Mouse (Mus musculus): ENCODE results near the gene Kcnk4. TPM values are rescaled to one million over a fixed set of nuclear protein-coding genes. Genes with fewer than 3 reads are reported as not detected.
A peak's percentile ranks its signal among the peaks of the same experiment; 100 is the strongest.

Gene Kcnk4
- polyA plus RNA-seq, 1 experiment: not detected

- peak overlapping the region; percentile 84 for H3K4me3 ChIP-seq (ENCODE audit: low read depth, low read length)
- TF ChIP-seq CTCF (IDR thresholded peaks at IDR 0.05; ENCODE audit: extremely low read depth, insufficient read length, insufficient replicate concordance, low read depth, low read length): no peak
- TF ChIP-seq POLR2A (IDR thresholded peaks at IDR 0.05; ENCODE audit: low read depth, low read length): peak; percentile 22; the same call in 1 of the 2 replicates
- WGBS: 13% methylated on average over 8 of the region's 8 CpGs
These were observed 14.2 kb downstream of the Kcnk4 start for GRCm38 (mm10) chr19:6919876-6920740.

GRCm38 (mm10) chr19:6919431-6919830 lies 14.9 kb downstream of the Kcnk4 start:
- peak overlapping the region; percentile 79 for H3K27ac ChIP-seq (ENCODE audit: insufficient read depth, low read depth, low read length)
- H3K4me3 ChIP-seq (ENCODE audit: low read depth, low read length): peak overlapping the region; percentile 37
- H3K27me3 ChIP-seq (ENCODE audit: control insufficient read depth, insufficient read depth, low read length): no peaks in the 10 kb centered on the region

More at GRCm38 (mm10) chr19:6919876-6920740, 14.2 kb downstream of the Kcnk4 start:
- H3K36me3 ChIP-seq (ENCODE audit: control insufficient read depth, insufficient read depth, low read length): peaks cover 19% of the 10 kb centered on the region
- peaks cover 6% of the 10 kb centered on the region for H3K27me3 ChIP-seq (ENCODE audit: control insufficient read depth, insufficient read depth, low read length)
- H3K27ac ChIP-seq (ENCODE audit: insufficient read depth, low read depth, low read length): peak overlapping the region; percentile 79
- H3K4me1 ChIP-seq (ENCODE audit: control insufficient read depth, insufficient read depth, insufficient read length, low read length): peaks cover 25% of the 10 kb centered on the region

GRCm38 (mm10) chr19:6918321-6918720 lies 16.0 kb downstream of the Kcnk4 start:
- H3K27ac ChIP-seq (ENCODE audit: insufficient read depth, low read depth, low read length): peak overlapping the region; percentile 73

More at GRCm38 (mm10) chr19:6919431-6919830, 14.9 kb downstream of the Kcnk4 start:
- TF ChIP-seq CTCF (IDR thresholded peaks at IDR 0.05; ENCODE audit: extremely low read depth, insufficient read length, insufficient replicate concordance, low read depth, low read length) (no peak), POLR2A (IDR thresholded peaks at IDR 0.05; ENCODE audit: low read depth, low read length) (no peak)
- H3K4me1 ChIP-seq (ENCODE audit: control insufficient read depth, insufficient read depth, insufficient read length, low read length): peaks cover 18% of the 10 kb centered on the region
- peaks cover 22% of the 10 kb centered on the region for H3K36me3 ChIP-seq (ENCODE audit: control insufficient read depth, insufficient read depth, low read length)

GRCm38 (mm10) chr19:6916496-6916895 lies 17.8 kb downstream of the Kcnk4 start:
- no peak for TF ChIP-seq CTCF (IDR thresholded peaks at IDR 0.05; ENCODE audit: extremely low read depth, insufficient read length, insufficient replicate concordance, low read depth, low read length)
- Histone ChIP-seq H3K4me1 (ENCODE audit: control insufficient read depth, insufficient read depth, insufficient read length, low read length) (peaks cover 16% of the 10 kb centered on the region), H3K27ac (ENCODE audit: insufficient read depth, low read depth, low read length) (no peak overlapping the region), H3K27me3 (ENCODE audit: control insufficient read depth, insufficient read depth, low read length) (no peaks in the 10 kb centered on the region), H3K36me3 (ENCODE audit: control insufficient read depth, insufficient read depth, low read length) (peaks cover 51% of the 10 kb centered on the region), H3K4me3 (ENCODE audit: low read depth, low read length) (no peak overlapping the region)
- 63% methylated on average over 4 of the region's 4 CpGs for WGBS

More at GRCm38 (mm10) chr19:6918321-6918720, 16.0 kb downstream of the Kcnk4 start:
- 29% methylated on average over 4 of the region's 4 CpGs for WGBS
- Histone ChIP-seq H3K4me3 (ENCODE audit: low read depth, low read length) (no peak overlapping the region), H3K36me3 (ENCODE audit: control insufficient read depth, insufficient read depth, low read length) (peaks cover 33% of the 10 kb centered on the region), H3K4me1 (ENCODE audit: control insufficient read depth, insufficient read depth, insufficient read length, low read length) (peaks cover 18% of the 10 kb centered on the region), H3K27me3 (ENCODE audit: control insufficient read depth, insufficient read depth, low read length) (no peaks in the 10 kb centered on the region)
- no peak; the same call in 1 of the 2 replicates for TF ChIP-seq POLR2A (IDR thresholded peaks at IDR 0.05; ENCODE audit: low read depth, low read length)
- TF ChIP-seq CTCF (IDR thresholded peaks at IDR 0.05; ENCODE audit: extremely low read depth, insufficient read length, insufficient replicate concordance, low read depth, low read length): no peak

- Histone ChIP-seq H3K4me3 (ENCODE audit: low read depth, low read length) (no peak overlapping the region), H3K4me1 (ENCODE audit: control insufficient read depth, insufficient read depth, insufficient read length, low read length) (peaks cover 16% of the 10 kb centered on the region), H3K27ac (ENCODE audit: insufficient read depth, low read depth, low read length) (no peak overlapping the region), H3K27me3 (ENCODE audit: control insufficient read depth, insufficient read depth, low read length) (no peaks in the 10 kb centered on the region), H3K36me3 (ENCODE audit: control insufficient read depth, insufficient read depth, low read length) (peaks cover 58% of the 10 kb centered on the region)
- TF ChIP-seq POLR2A (IDR thresholded peaks at IDR 0.05; ENCODE audit: low read depth, low read length) (no peak), CTCF (IDR thresholded peaks at IDR 0.05; ENCODE audit: extremely low read depth, insufficient read length, insufficient replicate concordance, low read depth, low read length) (no peak)
- WGBS: 75% methylated on average over 4 of the region's 4 CpGs
These were observed 19.0 kb downstream of the Kcnk4 start for GRCm38 (mm10) chr19:6915276-6915675.

GRCm38 (mm10) chr19:6914540-6914939 lies 19.8 kb downstream of the Kcnk4 start:
- Histone ChIP-seq H3K4me3 (ENCODE audit: low read depth, low read length) (no peak overlapping the region), H3K36me3 (ENCODE audit: control insufficient read depth, insufficient read depth, low read length) (peaks cover 58% of the 10 kb centered on the region), H3K27me3 (ENCODE audit: control insufficient read depth, insufficient read depth, low read length) (no peaks in the 10 kb centered on the region), H3K27ac (ENCODE audit: insufficient read depth, low read depth, low read length) (no peak overlapping the region), H3K4me1 (ENCODE audit: control insufficient read depth, insufficient read depth, insufficient read length, low read length) (peaks cover 12% of the 10 kb centered on the region)
- 87% methylated on average over 9 of the region's 9 CpGs for WGBS
- TF ChIP-seq CTCF (IDR thresholded peaks at IDR 0.05; ENCODE audit: extremely low read depth, insufficient read length, insufficient replicate concordance, low read depth, low read length) (no peak), POLR2A (IDR thresholded peaks at IDR 0.05; ENCODE audit: low read depth, low read length) (no peak)

GRCm38 (mm10) chr19:6913991-6914390 lies 20.3 kb downstream of the Kcnk4 start:
- no peak overlapping the region for H3K27ac ChIP-seq (ENCODE audit: insufficient read depth, low read depth, low read length)
- peaks cover 9% of the 10 kb centered on the region for H3K4me1 ChIP-seq (ENCODE audit: control insufficient read depth, insufficient read depth, insufficient read length, low read length)
- TF ChIP-seq CTCF (IDR thresholded peaks at IDR 0.05; ENCODE audit: extremely low read depth, insufficient read length, insufficient replicate concordance, low read depth, low read length) (no peak), POLR2A (IDR thresholded peaks at IDR 0.05; ENCODE audit: low read depth, low read length) (no peak)
- H3K4me3 ChIP-seq (ENCODE audit: low read depth, low read length): no peak overlapping the region
- H3K36me3 ChIP-seq (ENCODE audit: control insufficient read depth, insufficient read depth, low read length): peaks cover 55% of the 10 kb centered on the region
- WGBS: 80% methylated on average over 11 of the region's 11 CpGs
- no peaks in the 10 kb centered on the region for H3K27me3 ChIP-seq (ENCODE audit: control insufficient read depth, insufficient read depth, low read length)
